Mouse (Mus musculus) heart, embryonic 13.5 days (tissue): ENCODE measurements around the gene Asb8. TPM values are rescaled to one million over a fixed set of nuclear protein-coding genes. Genes with fewer than 3 reads are reported as not detected.

Experiments used
- ATAC-seq: fragments of 200-750 bp; cut with Nextera tagmentation; 2 replicates; pipeline ENCODE4 v1.8.0; 2017; ENCODE audit warnings: moderate TSS enrichment; ENCODE audit not compliant: insufficient number of reproducible peaks, low FRiP score, low TSS enrichment; ENCODE audit errors: extremely low read depth
- H3K27ac ChIP-seq: fragments of 300-500 bp; sonication (generic); replicated peaks from 2 replicates; pipeline ENCODE4 v1.5.1; 2015; ENCODE audit warnings: moderate library complexity, mild to moderate bottlenecking, inconsistent platforms
- H3K27me3 ChIP-seq: fragments of 300-500 bp; sonication (generic); replicated peaks from 2 replicates; pipeline ENCODE4 v1.6.1; 2015; ENCODE audit warnings: mild to moderate bottlenecking, inconsistent platforms
- H3K36me3 ChIP-seq: fragments of 300-500 bp; sonication (generic); 2 replicates; pipeline ENCODE4 v1.6.1; 2015; ENCODE audit warnings: mild to moderate bottlenecking, inconsistent platforms
- H3K4me1 ChIP-seq: fragments of 300-500 bp; sonication (generic); 2 replicates; pipeline ENCODE4 v1.6.1; 2015; ENCODE audit warnings: inconsistent platforms
- H3K4me2 ChIP-seq: fragments of 300-500 bp; sonication (generic); 2 replicates; pipeline ENCODE4 v1.6.1; 2015; ENCODE audit warnings: inconsistent platforms, mild to moderate bottlenecking, moderate library complexity
- H3K4me3 ChIP-seq: fragments of 300-500 bp; sonication (generic); 2 replicates; pipeline ENCODE4 v1.5.1; 2015; ENCODE audit warnings: moderate library complexity, mild to moderate bottlenecking, inconsistent platforms
- H3K9ac ChIP-seq: fragments of 300-500 bp; sonication (generic); 2 replicates; pipeline ENCODE4 v1.6.1; 2015; ENCODE audit warnings: inconsistent platforms, mild to moderate bottlenecking, moderate library complexity
- H3K9me3 ChIP-seq: fragments of 300-500 bp; sonication (generic); 2 replicates; pipeline ENCODE4 v1.6.1; 2016; ENCODE audit warnings: inconsistent platforms
- WGBS: fragments of 180-500 bp; shearing (Covaris S2); methylation state at CpG from one replicate; pipeline ENCODE4 v1.1.7; 2015; ENCODE audit warnings: mixed read lengths; 5-methylcytosine and 5-hydroxymethylcytosine counted together
- polyA plus RNA-seq: library from polyadenylated mRNA; unstranded; fragments of >200 nt; fragmentation: Nextera tagmentation; extraction: Ambion mirVana; gene quantifications from 2 replicates; pipeline ENCODE4 v1.2.1, GENCODE M21; 2015

Asb8 gene
- polyA plus RNA-seq, 1 experiment from 2014 or later = 76.5 TPM

DNA sequence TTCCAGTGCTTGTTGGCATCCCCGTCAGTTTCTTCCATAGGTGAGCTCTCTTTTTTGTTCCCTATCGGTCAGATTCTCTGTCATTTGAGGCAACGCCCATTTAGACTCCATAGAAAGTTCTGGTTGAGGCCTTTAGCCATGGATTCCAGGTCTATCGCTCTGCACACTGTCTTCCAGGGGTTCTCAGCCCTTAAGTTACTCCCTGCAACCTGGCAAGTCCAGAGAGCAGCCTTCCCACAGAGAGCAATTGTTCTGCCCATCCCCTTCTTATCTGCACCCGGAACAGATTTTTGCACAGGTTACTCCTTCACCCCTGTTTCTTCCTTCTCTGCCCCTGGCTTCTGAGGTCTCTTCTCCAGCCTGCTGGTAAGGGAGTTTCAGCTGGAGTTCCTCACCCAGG, 6.7 kb upstream of the Asb8 start:
- ATAC-seq = no peak
- no peaks in the 10 kb centered on the region for H3K36me3 ChIP-seq
- 62% methylated on average over 5 of the region's 5 CpGs for WGBS
- no peaks in the 10 kb centered on the region for H3K9me3 ChIP-seq
- H3K4me2 ChIP-seq = no peak overlapping the region
- H3K9ac ChIP-seq = no peak overlapping the region
- H3K27ac ChIP-seq = no peak overlapping the region
- H3K4me3 ChIP-seq = no peak overlapping the region
- H3K4me1 ChIP-seq = peaks cover 16% of the 10 kb centered on the region
- H3K27me3 ChIP-seq = peaks cover 85% of the 10 kb centered on the region

- no peaks in the 10 kb centered on the region for H3K36me3 ChIP-seq
- peaks cover 92% of the 10 kb centered on the region for H3K27me3 ChIP-seq
- no peaks in the 10 kb centered on the region for H3K9me3 ChIP-seq
- no peak overlapping the region for H3K27ac ChIP-seq
- no peak overlapping the region for H3K4me2 ChIP-seq
- no peak overlapping the region for H3K4me3 ChIP-seq
- WGBS = 61% methylated on average over 9 of the region's 9 CpGs
- peaks cover 23% of the 10 kb centered on the region for H3K4me1 ChIP-seq
- H3K9ac ChIP-seq = no peak overlapping the region
- ATAC-seq = no peak
These were observed 5.5 kb upstream of the Asb8 start for GRCm38 (mm10) chr15:98170917-98171316.

- no peak overlapping the region for H3K4me3 ChIP-seq
- no peak overlapping the region for H3K4me2 ChIP-seq
- no peaks in the 10 kb centered on the region for H3K9me3 ChIP-seq
- H3K27ac ChIP-seq = no peak overlapping the region
- peaks cover 23% of the 10 kb centered on the region for H3K4me1 ChIP-seq
- ATAC-seq = no peak
- H3K27me3 ChIP-seq = peaks cover 93% of the 10 kb centered on the region
- WGBS = 34% methylated on average over 7 of the region's 7 CpGs
- no peaks in the 10 kb centered on the region for H3K36me3 ChIP-seq
- no peak overlapping the region for H3K9ac ChIP-seq
These were observed 4.9 kb upstream of the Asb8 start for GRCm38 (mm10) chr15:98170365-98170764.

- H3K4me3 ChIP-seq = peak overlapping the region; percentile 59
- no peak overlapping the region for H3K27ac ChIP-seq
- ATAC-seq = no peak
- H3K9ac ChIP-seq = no peak overlapping the region
- 11% methylated on average over 19 of the region's 19 CpGs for WGBS
- no peaks in the 10 kb centered on the region for H3K36me3 ChIP-seq
- peaks cover 23% of the 10 kb centered on the region for H3K4me1 ChIP-seq
- H3K9me3 ChIP-seq = no peaks in the 10 kb centered on the region
- peak overlapping the region; percentile 84 for H3K4me2 ChIP-seq
- peaks cover 93% of the 10 kb centered on the region for H3K27me3 ChIP-seq
These were observed 3.2 kb upstream of the Asb8 start for GRCm38 (mm10) chr15:98168622-98169004.

DNA sequence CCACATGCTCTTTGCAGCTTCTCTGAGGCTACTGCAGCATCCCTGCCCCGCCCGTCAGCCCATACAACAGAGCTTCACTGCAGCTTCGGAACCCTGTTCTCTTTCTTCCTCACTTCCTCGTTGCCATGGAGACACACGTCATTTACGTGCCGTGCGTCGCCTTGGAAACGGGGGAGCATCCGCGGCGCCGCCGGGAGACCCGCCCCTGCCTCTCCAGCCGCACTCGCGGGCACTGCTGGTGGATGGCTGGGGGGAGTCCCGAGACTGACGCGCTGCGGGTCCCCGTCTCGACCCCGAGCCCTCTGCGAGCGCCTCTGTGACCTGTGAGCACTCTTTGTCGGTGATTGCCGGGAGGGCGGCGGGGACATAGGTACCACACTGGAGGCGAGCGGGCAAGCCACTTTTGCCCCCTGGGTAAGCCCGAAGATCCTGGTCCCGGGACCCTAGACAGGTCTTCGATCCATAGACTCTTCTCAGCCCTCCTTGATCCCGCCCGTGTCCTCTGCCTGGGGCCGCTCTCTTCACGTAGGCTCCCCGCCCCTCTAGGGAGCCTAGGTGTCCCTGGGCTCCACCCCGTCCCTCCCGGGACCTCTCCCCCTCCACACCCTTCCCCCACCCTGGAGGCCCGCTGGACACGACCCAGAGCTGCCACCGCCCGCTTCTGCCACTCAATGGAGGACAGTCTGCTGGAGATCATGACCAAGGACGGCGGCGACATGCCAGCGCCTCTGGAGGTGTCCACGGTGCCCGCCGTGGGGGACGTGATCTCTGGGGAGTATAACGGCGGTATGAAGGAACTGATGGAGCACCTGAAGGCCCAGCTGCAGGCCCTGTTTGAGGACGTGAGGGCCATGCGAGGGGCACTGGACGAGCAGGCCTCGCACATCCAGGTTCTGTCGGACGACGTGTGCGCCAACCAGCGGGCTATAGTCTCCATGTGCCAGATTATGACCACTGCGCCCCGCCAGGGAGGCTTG, 2.5 kb upstream of the Asb8 start:
- Histone ChIP-seq H3K9me3 (no peaks in the 10 kb centered on the region), H3K4me2 (peak overlapping the region; percentile 84), H3K27ac (no peak overlapping the region), H3K36me3 (no peaks in the 10 kb centered on the region), H3K9ac (peak overlapping the region; percentile 75), H3K4me3 (peak overlapping the region; percentile 59), H3K27me3 (peaks cover 87% of the 10 kb centered on the region), H3K4me1 (peaks cover 25% of the 10 kb centered on the region)
- 2% methylated on average over 69 of the region's 69 CpGs for WGBS
- ATAC-seq = peak; percentile 67; the same call in 1 of the 2 replicates

DNA sequence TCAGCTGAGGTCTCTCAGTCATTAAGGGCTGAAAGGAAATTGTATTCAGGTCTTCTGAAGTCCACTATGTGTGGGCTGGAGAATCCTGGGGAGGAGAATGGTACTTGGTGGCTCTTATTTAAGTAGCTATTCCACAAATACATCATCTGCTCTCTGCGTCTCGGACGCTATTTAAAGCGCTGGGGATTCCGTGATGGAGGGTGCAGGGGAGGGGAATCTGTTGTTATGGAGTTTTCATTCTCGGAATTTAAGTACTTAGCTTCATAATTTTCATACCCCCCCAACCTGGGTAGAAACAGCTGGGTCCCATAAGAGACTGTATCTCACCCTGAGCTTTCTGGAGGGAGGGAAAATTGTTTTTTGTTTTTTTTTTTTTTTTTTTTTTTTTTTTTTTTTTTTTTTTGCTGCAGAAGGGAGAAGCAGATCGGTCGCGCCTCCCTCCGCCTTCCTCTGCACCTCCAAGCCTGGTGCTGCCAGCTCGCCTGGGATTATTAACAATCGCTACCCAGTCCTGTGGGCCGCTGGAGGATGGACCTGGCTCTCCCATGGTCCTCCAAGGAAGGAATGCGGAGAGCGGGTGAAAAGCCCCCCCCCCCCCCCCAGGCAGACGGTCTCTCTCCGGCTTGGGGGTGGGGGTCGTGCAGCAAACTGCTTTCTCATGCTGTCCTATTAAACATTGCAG, 1.7 kb upstream of the Asb8 start, which contains the start of gene Ccdc184:
Gene Ccdc184, plus strand, starts transcription at position 196 of the 682 bp plus-strand sequence.
- Histone ChIP-seq H3K9ac (peak within 1 kb of the TSS; percentile 75), H3K4me2 (peak within 1 kb of the TSS; percentile 84), H3K27ac (no peak within 1 kb of the TSS), H3K9me3 (no peaks in the 10 kb centered on the region), H3K27me3 (peaks cover 79% of the 10 kb centered on the region), H3K36me3 (no peaks in the 10 kb centered on the region), H3K4me3 (peak within 1 kb of the TSS; percentile 59), H3K4me1 (peaks cover 33% of the 10 kb centered on the region)
- ATAC-seq = no peak
- 2% methylated on average over 18 of the region's 18 CpGs for WGBS

DNA sequence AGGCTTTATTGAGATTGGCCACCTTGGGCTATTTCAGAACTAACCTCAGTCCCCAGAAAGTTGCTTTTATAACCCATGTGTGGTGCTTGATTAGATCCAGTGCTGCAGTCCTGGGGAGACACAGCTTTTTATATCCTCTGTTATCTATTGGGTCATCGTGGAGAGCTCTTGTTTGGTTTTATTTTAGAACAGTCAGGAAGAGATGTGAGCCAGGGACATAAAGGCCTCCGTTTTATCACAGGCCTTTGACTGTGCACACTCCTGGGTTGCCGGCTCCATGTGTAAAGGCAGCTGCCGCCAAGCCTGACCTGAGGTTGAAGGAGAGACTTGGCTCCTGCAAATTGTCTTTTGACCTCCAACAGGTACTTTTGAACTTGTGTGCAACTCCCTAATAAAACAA, 2.9 kb downstream of the Asb8 start:
- peaks cover 34% of the 10 kb centered on the region for H3K27me3 ChIP-seq
- 23% methylated on average over 4 of the region's 4 CpGs for WGBS
- no peak for ATAC-seq
- H3K27ac ChIP-seq = peak overlapping the region; percentile 54; the same call in 1 of the 2 replicates
- H3K4me2 ChIP-seq = no peak overlapping the region
- H3K36me3 ChIP-seq = no peaks in the 10 kb centered on the region
- no peak overlapping the region for H3K4me3 ChIP-seq
- H3K9me3 ChIP-seq = no peaks in the 10 kb centered on the region
- H3K4me1 ChIP-seq = peaks cover 22% of the 10 kb centered on the region
- H3K9ac ChIP-seq = peak overlapping the region; percentile 8; the same call in 1 of the 2 replicates

DNA sequence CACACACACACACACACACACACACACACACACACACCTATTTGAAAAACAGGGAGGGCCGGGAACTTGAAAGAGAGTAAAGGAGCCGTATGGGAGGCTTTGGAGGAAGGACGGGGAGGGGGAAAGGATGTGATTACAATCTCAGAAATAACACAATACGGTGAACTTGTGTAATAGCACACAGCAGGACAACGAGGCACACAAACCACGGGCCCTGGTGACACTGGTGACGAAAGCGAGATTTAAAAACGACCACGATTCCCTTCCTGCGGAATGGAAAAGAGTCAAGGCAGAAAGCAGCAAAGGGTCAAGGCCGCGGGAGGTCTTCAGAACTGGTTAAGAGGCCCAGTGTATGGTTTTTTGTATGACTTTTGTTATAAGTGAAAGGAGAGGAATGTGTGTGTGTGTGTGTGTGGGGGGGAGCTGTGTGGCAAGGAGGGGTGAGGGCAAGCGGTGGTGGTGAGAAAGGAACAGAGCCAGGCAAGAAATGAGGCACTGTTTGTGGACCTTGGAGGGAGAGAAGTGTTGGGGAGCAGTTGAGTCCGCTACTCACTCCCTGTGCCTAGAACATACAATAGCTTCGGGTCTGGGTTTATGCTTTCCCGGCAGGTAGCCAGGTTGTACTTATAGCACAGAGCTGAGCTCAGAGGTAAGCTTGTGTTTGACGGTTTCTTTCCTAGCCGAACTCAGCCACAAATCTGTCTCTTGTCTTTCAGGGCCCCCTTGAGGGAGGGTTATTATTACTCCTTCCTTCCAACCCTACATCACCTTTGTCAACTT, 4.2 kb downstream of the Asb8 start:
- H3K4me2 ChIP-seq = no peak overlapping the region
- H3K27me3 ChIP-seq = peaks cover 21% of the 10 kb centered on the region
- H3K9ac ChIP-seq = no peak overlapping the region
- no peak for ATAC-seq
- no peaks in the 10 kb centered on the region for H3K36me3 ChIP-seq
- no peak overlapping the region for H3K4me3 ChIP-seq
- no peaks in the 10 kb centered on the region for H3K9me3 ChIP-seq
- H3K27ac ChIP-seq = no peak overlapping the region
- peaks cover 10% of the 10 kb centered on the region for H3K4me1 ChIP-seq
- WGBS = 71% methylated on average over 19 of the region's 19 CpGs

DNA sequence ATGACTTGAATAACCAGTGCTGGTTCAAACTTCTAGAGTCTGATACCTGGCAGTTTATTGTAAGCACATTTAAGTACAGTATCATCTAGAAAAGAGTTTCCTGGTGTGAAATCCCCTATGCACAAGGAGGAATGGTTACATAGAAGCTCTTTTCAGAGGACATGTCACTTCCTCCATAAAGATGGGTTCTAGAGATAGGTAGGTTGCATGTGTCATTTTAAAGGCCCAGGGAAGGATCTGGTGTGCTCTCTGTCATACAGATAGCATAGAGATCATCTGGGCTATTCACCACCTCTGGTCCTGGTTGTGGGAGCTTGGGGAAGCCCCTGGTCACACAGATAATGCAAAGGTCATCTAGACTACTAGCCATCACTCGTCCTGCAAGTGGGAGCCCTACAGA, 8.2 kb downstream of the Asb8 start:
- no peaks in the 10 kb centered on the region for H3K27me3 ChIP-seq
- no peaks in the 10 kb centered on the region for H3K9me3 ChIP-seq
- WGBS = 40% methylated on average over 1 of the region's 1 CpGs
- H3K4me3 ChIP-seq = no peak overlapping the region
- peaks cover 2% of the 10 kb centered on the region for H3K4me1 ChIP-seq
- no peak overlapping the region for H3K9ac ChIP-seq
- no peak overlapping the region for H3K4me2 ChIP-seq
- no peaks in the 10 kb centered on the region for H3K36me3 ChIP-seq
- no peak for ATAC-seq
- no peak overlapping the region for H3K27ac ChIP-seq

DNA sequence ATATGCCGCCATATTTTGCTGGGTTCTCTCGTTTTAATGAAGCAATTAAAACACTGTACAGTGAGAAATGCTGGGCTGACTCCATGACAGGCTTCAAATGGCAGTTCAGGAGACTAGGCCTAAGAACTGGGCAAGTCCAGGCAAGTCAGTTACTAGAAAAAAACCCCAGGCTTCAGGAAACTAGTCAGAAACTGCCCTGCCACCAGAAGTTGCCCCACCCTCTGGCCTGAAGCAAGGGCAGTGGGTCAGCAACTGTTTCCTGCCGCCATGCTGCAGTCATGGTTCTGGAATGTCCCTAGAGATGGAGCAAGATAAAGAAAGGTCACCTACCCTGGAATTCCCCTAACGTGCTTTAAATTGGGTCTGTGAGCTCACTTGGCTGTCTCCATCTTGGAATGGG, 9.5 kb downstream of the Asb8 start:
- ATAC-seq = no peak
- no peak overlapping the region for H3K9ac ChIP-seq
- WGBS = 53% methylated on average over 4 of the region's 4 CpGs
- no peak overlapping the region for H3K27ac ChIP-seq
- no peaks in the 10 kb centered on the region for H3K4me1 ChIP-seq
- H3K36me3 ChIP-seq = no peaks in the 10 kb centered on the region
- H3K9me3 ChIP-seq = no peaks in the 10 kb centered on the region
- H3K4me3 ChIP-seq = no peak overlapping the region
- no peak overlapping the region for H3K4me2 ChIP-seq
- H3K27me3 ChIP-seq = no peaks in the 10 kb centered on the region

- H3K36me3 ChIP-seq = no peaks in the 10 kb centered on the region
- 80% methylated on average over 5 of the region's 5 CpGs for WGBS
- no peak overlapping the region for H3K4me2 ChIP-seq
- H3K9me3 ChIP-seq = no peaks in the 10 kb centered on the region
- no peaks in the 10 kb centered on the region for H3K27me3 ChIP-seq
- H3K4me1 ChIP-seq = no peaks in the 10 kb centered on the region
- ATAC-seq = no peak
- no peak overlapping the region for H3K27ac ChIP-seq
- no peak overlapping the region for H3K9ac ChIP-seq
- H3K4me3 ChIP-seq = no peak overlapping the region
These were observed 10.2 kb downstream of the Asb8 start for GRCm38 (mm10) chr15:98155272-98155671.
